Mouse (Mus musculus): ENCODE data around the gene Mylk2. TPM values are rescaled to one million over a fixed set of nuclear protein-coding genes. Genes with fewer than 3 reads are reported as not detected.
A peak's percentile ranks its signal among the peaks of the same experiment; 100 is the strongest.

Mylk2 gene
- polyA plus RNA-seq, 1 experiment from 2014 or later, result 0.08 TPM

- Histone ChIP-seq H3K9me3 (no peaks in the 10 kb centered on the region), H3K4me1 (peaks cover 6% of the 10 kb centered on the region; the same call in 1 of the 2 replicates), H3K4me3 (replicated peaks) (no peak overlapping the region), H3K27me3 (replicated peaks) (peaks cover 56% of the 10 kb centered on the region), H3K36me3 (no peaks in the 10 kb centered on the region), H3K4me2 (peak overlapping the region; percentile 96), H3K27ac (no peak overlapping the region), H3K9ac (no peak overlapping the region)
- ATAC-seq (ENCODE audit: insufficient read depth, low FRiP score, low read depth), result 0 out of 2 replicates have a peak, but pooled peaks have one; percentile 23
- WGBS, result 35% methylated on average over 11 of the region's 11 CpGs
Measured at GRCm38 (mm10) chr2:152950358-152951064, 39.4 kb downstream of the Mylk2 start.

GRCm38 (mm10) chr2:152951065-152951849 is 40.1 kb downstream of the Mylk2 start, which contains the start of gene Dusp15:
Gene Dusp15, minus strand, starts transcription at chr2:152951698.
- peak within 1 kb of the TSS; percentile 58 for H3K4me3 ChIP-seq (replicated peaks)
- H3K27me3 ChIP-seq (replicated peaks), result peaks cover 51% of the 10 kb centered on the region
- peak within 1 kb of the TSS; percentile 96 for H3K4me2 ChIP-seq
- no peak within 1 kb of the TSS for H3K27ac ChIP-seq
- H3K4me1 ChIP-seq, result peaks cover 6% of the 10 kb centered on the region; the same call in 1 of the 2 replicates
- peak within 1 kb of the TSS; percentile 9 for H3K9ac ChIP-seq
- H3K36me3 ChIP-seq, result no peaks in the 10 kb centered on the region
- WGBS, result under 1% methylated on average over 36 of the region's 54 CpGs
- ATAC-seq (ENCODE audit: insufficient read depth, low FRiP score, low read depth), result peak; percentile 29; the same call in 1 of the 2 replicates
- no peaks in the 10 kb centered on the region for H3K9me3 ChIP-seq

- peaks cover 6% of the 10 kb centered on the region; the same call in 1 of the 2 replicates for H3K4me1 ChIP-seq
- H3K36me3 ChIP-seq, result no peaks in the 10 kb centered on the region
- H3K9me3 ChIP-seq, result no peaks in the 10 kb centered on the region
- peaks cover 51% of the 10 kb centered on the region for H3K27me3 ChIP-seq (replicated peaks)
- H3K4me3 ChIP-seq (replicated peaks), result peak overlapping the region; percentile 58
- no peak for ATAC-seq (ENCODE audit: insufficient read depth, low FRiP score, low read depth)
- H3K9ac ChIP-seq, result peak overlapping the region; percentile 9; the same call in 1 of the 2 replicates
- no peak overlapping the region for H3K27ac ChIP-seq
- WGBS, result 16% methylated on average over 13 of the region's 13 CpGs
- H3K4me2 ChIP-seq, result peak overlapping the region; percentile 96
Measured at GRCm38 (mm10) chr2:152951850-152952720, 40.9 kb downstream of the Mylk2 start.

GRCm38 (mm10) chr2:152958116-152958515 is 47.0 kb downstream of the Mylk2 start:
- Histone ChIP-seq H3K27ac (no peak overlapping the region), H3K9me3 (no peaks in the 10 kb centered on the region), H3K4me2 (no peak overlapping the region), H3K9ac (no peak overlapping the region), H3K4me3 (replicated peaks) (no peak overlapping the region), H3K27me3 (replicated peaks) (peaks cover 11% of the 10 kb centered on the region; the same call in 1 of the 2 replicates), H3K36me3 (no peaks in the 10 kb centered on the region), H3K4me1 (0 out of 2 replicates have a peak, but pooled peaks cover 3% of the 10 kb centered on the region)
- WGBS, result 67% methylated on average over 3 of the region's 3 CpGs
- ATAC-seq (ENCODE audit: insufficient read depth, low FRiP score, low read depth), result no peak

GRCm38 (mm10) chr2:152962091-152962793 is 51.1 kb downstream of the Mylk2 start, which contains the start of gene Ttll9:
Gene Ttll9, plus strand, starts transcription at chr2:152962485.
- H3K4me1 ChIP-seq, result 0 out of 2 replicates have a peak, but pooled peaks cover 3% of the 10 kb centered on the region
- H3K27ac ChIP-seq, result no peak within 1 kb of the TSS
- no peaks in the 10 kb centered on the region for H3K9me3 ChIP-seq
- peak; percentile 86 for ATAC-seq (ENCODE audit: insufficient read depth, low FRiP score, low read depth)
- H3K27me3 ChIP-seq (replicated peaks), result 0 out of 2 replicates have a peak, but pooled peaks cover 2% of the 10 kb centered on the region
- WGBS, result 2% methylated on average over 34 of the region's 34 CpGs
- H3K4me3 ChIP-seq (replicated peaks), result peak within 1 kb of the TSS; percentile 49
- 0 out of 2 replicates have a peak within 1 kb of the TSS, but pooled peaks have one; percentile 6 for H3K9ac ChIP-seq
- H3K36me3 ChIP-seq, result no peaks in the 10 kb centered on the region
- H3K4me2 ChIP-seq, result peak within 1 kb of the TSS; percentile 86

GRCm38 (mm10) chr2:152965555-152965954 is 54.4 kb downstream of the Mylk2 start:
- Histone ChIP-seq H3K4me3 (replicated peaks) (no peak overlapping the region), H3K4me2 (no peak overlapping the region), H3K27ac (no peak overlapping the region), H3K9ac (no peak overlapping the region), H3K4me1 (0 out of 2 replicates have a peak, but pooled peaks cover 3% of the 10 kb centered on the region), H3K36me3 (no peaks in the 10 kb centered on the region), H3K9me3 (no peaks in the 10 kb centered on the region), H3K27me3 (replicated peaks) (no peaks in the 10 kb centered on the region)
- 53% methylated on average over 4 of the region's 4 CpGs for WGBS
- ATAC-seq (ENCODE audit: insufficient read depth, low FRiP score, low read depth), result no peak

Small RNA genes within 50 kb of the gene (microRNA-seq; reads per million reads assigned to microRNA genes)
- 1.5 reads per million for gene Mir5622

Other genes starting within 250 kb of the Mylk2 start
- gene H13, start 241.9 kb upstream of the Mylk2 start, polyA plus RNA-seq (2015; fragmentation: Nextera tagmentation; extraction: Ambion mirVana), result 122 and 135 TPM in 2 replicates
- gene Mcts2, start 224.3 kb upstream of the Mylk2 start, polyA plus RNA-seq (2015; fragmentation: Nextera tagmentation; extraction: Ambion mirVana), result 23.1 and 26.7 TPM in 2 replicates
- 117 and 138 TPM in 2 replicates for gene Id1, start 175.1 kb upstream of the Mylk2 start, polyA plus RNA-seq (2015; fragmentation: Nextera tagmentation; extraction: Ambion mirVana)
- 19.0 and 19.5 TPM in 2 replicates for gene Cox4i2, start 157.2 kb upstream of the Mylk2 start, polyA plus RNA-seq (2015; fragmentation: Nextera tagmentation; extraction: Ambion mirVana)
- gene Bcl2l1, start 79.6 kb upstream of the Mylk2 start, polyA plus RNA-seq (2015; fragmentation: Nextera tagmentation; extraction: Ambion mirVana), result 69.8 and 75.7 TPM in 2 replicates
- 66.5 TPM in 2 replicates for gene Tpx2, start 63.4 kb upstream of the Mylk2 start, polyA plus RNA-seq (2015; fragmentation: Nextera tagmentation; extraction: Ambion mirVana)
- 3.1 and 4.3 TPM in 2 replicates for gene Foxs1, start 21.9 kb downstream of the Mylk2 start, polyA plus RNA-seq (2015; fragmentation: Nextera tagmentation; extraction: Ambion mirVana)
- gene Dusp15, start 40.3 kb downstream of the Mylk2 start, polyA plus RNA-seq (2015; fragmentation: Nextera tagmentation; extraction: Ambion mirVana), result 0.23 and 0.45 TPM in 2 replicates
- gene Ttll9, start 51.1 kb downstream of the Mylk2 start, polyA plus RNA-seq (2015; fragmentation: Nextera tagmentation; extraction: Ambion mirVana), result 0.21 and 0.35 TPM in 2 replicates
- gene Pdrg1, start 104.1 kb downstream of the Mylk2 start, polyA plus RNA-seq (2015; fragmentation: Nextera tagmentation; extraction: Ambion mirVana), result 98.9 and 101 TPM in 2 replicates
- 0.06 and 0.09 TPM in 2 replicates for gene Xkr7, start 120.5 kb downstream of the Mylk2 start, polyA plus RNA-seq (2015; fragmentation: Nextera tagmentation; extraction: Ambion mirVana)
- 1.7 and 1.9 TPM in 2 replicates for gene Ccm2l, start 154.6 kb downstream of the Mylk2 start, polyA plus RNA-seq (2015; fragmentation: Nextera tagmentation; extraction: Ambion mirVana)
- 6.5 and 6.8 TPM in 2 replicates for gene Hck, start 197.1 kb downstream of the Mylk2 start, polyA plus RNA-seq (2015; fragmentation: Nextera tagmentation; extraction: Ambion mirVana)
- 80.5 and 85.6 TPM in 2 replicates for gene Tm9sf4, start 250.0 kb downstream of the Mylk2 start, polyA plus RNA-seq (2015; fragmentation: Nextera tagmentation; extraction: Ambion mirVana)